Mouse (Mus musculus): ENCODE data around the gene Ruvbl1. TPM values are rescaled to one million over a fixed set of nuclear protein-coding genes. Genes with fewer than 3 reads are reported as not detected.

Gene Ruvbl1
- total RNA-seq, 1 experiment from 2014 or later, result 242 TPM

GRCm38 (mm10) chr6:88522606-88523005, 57.4 kb downstream of the Ruvbl1 start:
- ATAC-seq (replicated peaks in 1 of 2; ENCODE audit: insufficient read depth in 1 of 2, low FRiP score in 2 of 2, low TSS enrichment in 1 of 2, low read depth in 1 of 2, poor library complexity in 2 of 2, severe bottlenecking in 2 of 2), result peak; percentile 10 to 38; a peak in 2 of 4 replicates

- no peak for ATAC-seq (replicated peaks in 1 of 2; ENCODE audit: insufficient read depth in 1 of 2, low FRiP score in 2 of 2, low TSS enrichment in 1 of 2, low read depth in 1 of 2, poor library complexity in 2 of 2, severe bottlenecking in 2 of 2)
Measured at GRCm38 (mm10) chr6:88523043-88523442, 57.8 kb downstream of the Ruvbl1 start.

- ATAC-seq (replicated peaks in 1 of 2; ENCODE audit: insufficient read depth in 1 of 2, low FRiP score in 2 of 2, low TSS enrichment in 1 of 2, low read depth in 1 of 2, poor library complexity in 2 of 2, severe bottlenecking in 2 of 2), result no peak
Measured at GRCm38 (mm10) chr6:88523451-88523850, 58.2 kb downstream of the Ruvbl1 start.

GRCm38 (mm10) chr6:88524056-88524455, 58.8 kb downstream of the Ruvbl1 start:
- no peak for ATAC-seq (replicated peaks in 1 of 2; ENCODE audit: insufficient read depth in 1 of 2, low FRiP score in 2 of 2, low TSS enrichment in 1 of 2, low read depth in 1 of 2, poor library complexity in 2 of 2, severe bottlenecking in 2 of 2)

- no peak for ATAC-seq (replicated peaks in 1 of 2; ENCODE audit: insufficient read depth in 1 of 2, low FRiP score in 2 of 2, low TSS enrichment in 1 of 2, low read depth in 1 of 2, poor library complexity in 2 of 2, severe bottlenecking in 2 of 2)
Measured at GRCm38 (mm10) chr6:88530306-88530705, 65.1 kb downstream of the Ruvbl1 start.

GRCm38 (mm10) chr6:88540093-88540755, 75.0 kb downstream of the Ruvbl1 start:
- ATAC-seq (replicated peaks in 1 of 2; ENCODE audit: insufficient read depth in 1 of 2, low FRiP score in 2 of 2, low TSS enrichment in 1 of 2, low read depth in 1 of 2, poor library complexity in 2 of 2, severe bottlenecking in 2 of 2), result no peak

- no peak for ATAC-seq (replicated peaks in 1 of 2; ENCODE audit: insufficient read depth in 1 of 2, low FRiP score in 2 of 2, low TSS enrichment in 1 of 2, low read depth in 1 of 2, poor library complexity in 2 of 2, severe bottlenecking in 2 of 2)
Measured at GRCm38 (mm10) chr6:88544241-88544640, 79.0 kb downstream of the Ruvbl1 start.

- peak; percentile 64 to 66 for ATAC-seq (replicated peaks in 1 of 2; ENCODE audit: insufficient read depth in 1 of 2, low FRiP score in 2 of 2, low TSS enrichment in 1 of 2, low read depth in 1 of 2, poor library complexity in 2 of 2, severe bottlenecking in 2 of 2)
Measured at GRCm38 (mm10) chr6:88544644-88545396, 79.6 kb downstream of the Ruvbl1 start.

GRCm38 (mm10) chr6:88545397-88545790, 80.2 kb downstream of the Ruvbl1 start:
- ATAC-seq (replicated peaks in 1 of 2; ENCODE audit: insufficient read depth in 1 of 2, low FRiP score in 2 of 2, low TSS enrichment in 1 of 2, low read depth in 1 of 2, poor library complexity in 2 of 2, severe bottlenecking in 2 of 2), result peak in 1 of 2 experiments; percentile 16; a peak in 1 of 4 replicates

Other genes with a start within 250 kb of the Ruvbl1 start
- gene Dnajb8, start 243.1 kb upstream of the Ruvbl1 start, total RNA-seq (2017), result not detected in 2 replicates
- gene Eefsec, start 18.9 kb upstream of the Ruvbl1 start, total RNA-seq (2017), result 13.1 and 24.5 TPM in 2 replicates
- gene Sec61a1, start 53.5 kb downstream of the Ruvbl1 start, total RNA-seq (2017), result 77.8 and 82.9 TPM in 2 replicates
- gene Kbtbd12, start 172.5 kb downstream of the Ruvbl1 start, total RNA-seq (2017), result 0.35 and 3.8 TPM in 2 replicates